Mouse (Mus musculus): ENCODE results near the gene Adgrf1.
"Not testable (repeated sequence)": the region's sequence is repeated elsewhere in the genome, so short reads cannot be mapped to it uniquely, and the experiment has no call there.

The Adgrf1 gene

DNA sequence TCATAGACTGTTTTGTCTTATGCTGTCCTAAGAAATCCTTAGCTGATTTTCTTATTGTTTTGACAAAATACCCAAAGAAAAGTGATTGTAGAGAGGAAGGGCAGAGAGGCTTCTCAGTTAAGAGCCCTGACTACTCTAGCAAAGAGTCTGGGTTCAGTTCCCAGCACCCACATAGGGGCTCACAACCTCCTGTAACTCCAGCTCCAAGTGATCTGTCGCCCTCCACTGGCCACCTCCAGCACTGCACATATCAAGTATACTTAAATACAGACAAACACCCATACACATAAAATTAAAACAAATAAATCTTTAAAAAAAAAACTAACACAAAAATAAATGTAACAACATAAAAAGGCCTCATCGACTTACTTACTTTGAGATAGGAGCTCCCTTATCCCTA lies 3.5 kb upstream of the Adgrf1 start:
- peak; percentile 49 for DNase-seq (ENCODE audit: low spot score)

DNA sequence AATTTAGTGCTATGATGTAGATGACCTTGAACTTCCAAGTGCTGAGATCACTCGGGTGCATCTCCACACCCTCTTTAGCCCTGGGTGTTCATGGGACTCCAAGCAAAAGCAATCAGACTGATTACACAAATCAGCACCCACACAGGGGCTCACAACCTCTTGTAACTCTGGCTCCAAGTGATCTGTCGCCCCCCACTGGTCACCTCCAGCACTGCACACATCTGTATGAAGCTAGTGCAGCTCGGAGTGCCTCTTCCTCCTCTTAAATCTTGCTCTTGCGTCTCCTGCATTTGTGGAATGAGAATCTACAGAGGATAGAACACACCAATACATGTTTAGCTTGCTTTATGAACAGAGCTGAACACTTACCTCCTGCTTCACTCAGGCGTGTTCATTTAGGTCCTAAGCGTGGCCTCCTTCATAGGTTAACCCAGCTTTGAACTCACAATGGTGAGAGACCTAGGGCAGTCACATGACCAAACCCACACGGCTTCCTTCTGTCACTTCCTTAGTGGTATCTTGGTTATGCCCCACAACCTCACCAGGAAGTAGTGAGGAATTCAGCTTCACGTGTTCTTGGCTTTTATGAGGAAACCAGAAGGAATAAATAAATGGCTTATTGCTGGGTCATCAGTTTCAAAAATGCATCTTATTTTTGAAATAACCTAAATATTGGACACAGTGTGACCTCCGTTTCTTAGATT lies 2.9 kb upstream of the Adgrf1 start:
- DNase-seq (ENCODE audit: low spot score): peak; percentile 53

DNA sequence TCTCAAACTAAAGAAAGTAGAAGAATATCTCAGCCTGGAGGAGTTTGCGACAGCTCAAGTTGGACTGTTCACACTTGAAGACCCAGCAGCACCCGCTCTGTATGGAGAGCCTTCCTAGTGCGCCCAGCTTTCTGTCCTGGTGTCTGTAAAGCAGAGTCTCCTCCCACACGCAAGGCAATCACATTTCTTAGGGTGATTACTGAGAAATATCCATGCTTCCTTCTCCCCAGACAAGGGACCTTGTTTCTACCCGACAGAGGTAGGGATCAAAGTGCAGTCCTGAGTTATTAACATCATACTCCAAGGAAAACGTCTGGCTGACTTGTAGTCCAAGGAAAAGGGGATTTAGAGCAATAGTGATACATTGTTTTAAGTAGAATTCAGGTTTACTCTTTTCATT lies 6.1 kb downstream of the Adgrf1 start:
- DNase-seq (ENCODE audit: low spot score): no peak

DNA sequence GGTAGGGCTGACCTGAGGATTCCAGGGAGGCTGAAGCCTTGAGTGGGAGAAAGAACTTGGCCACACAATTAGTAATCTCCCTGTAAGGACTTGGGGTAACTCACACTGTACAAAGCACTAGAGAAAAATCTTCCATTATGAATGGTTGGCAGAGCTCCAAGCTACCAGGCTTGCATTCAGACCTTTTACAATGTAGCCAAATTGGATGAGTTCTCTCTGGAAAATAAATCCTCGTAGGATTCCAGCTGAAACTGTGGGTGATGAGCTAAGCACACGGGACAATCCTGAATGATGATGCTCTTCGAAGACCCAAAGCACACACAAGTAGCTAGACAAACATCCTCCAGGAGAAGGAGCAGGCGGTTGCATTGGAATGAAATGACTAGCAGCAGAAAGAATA lies 7.1 kb downstream of the Adgrf1 start:
- peak; percentile 57 for DNase-seq (ENCODE audit: low spot score)

DNA sequence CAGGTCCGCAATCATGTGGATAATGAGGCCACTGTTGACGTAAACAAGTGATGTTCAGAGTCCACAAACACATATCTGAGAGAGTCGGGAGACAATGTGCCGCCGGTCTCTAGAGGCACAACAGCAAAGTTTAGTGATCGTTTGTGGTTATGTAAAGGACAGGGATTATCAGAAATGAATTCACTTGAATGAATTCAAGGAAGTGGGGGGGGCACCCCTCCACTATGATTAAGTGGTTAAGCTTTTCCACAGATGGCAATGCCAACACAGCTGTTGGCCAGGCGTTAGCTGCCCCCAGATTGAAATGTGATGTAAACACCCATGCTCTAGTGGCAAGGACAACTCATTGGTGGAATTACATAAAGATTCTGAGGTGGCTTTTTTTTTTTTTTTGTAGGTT lies 9.5 kb downstream of the Adgrf1 start:
- no peak for DNase-seq (ENCODE audit: low spot score)

DNA sequence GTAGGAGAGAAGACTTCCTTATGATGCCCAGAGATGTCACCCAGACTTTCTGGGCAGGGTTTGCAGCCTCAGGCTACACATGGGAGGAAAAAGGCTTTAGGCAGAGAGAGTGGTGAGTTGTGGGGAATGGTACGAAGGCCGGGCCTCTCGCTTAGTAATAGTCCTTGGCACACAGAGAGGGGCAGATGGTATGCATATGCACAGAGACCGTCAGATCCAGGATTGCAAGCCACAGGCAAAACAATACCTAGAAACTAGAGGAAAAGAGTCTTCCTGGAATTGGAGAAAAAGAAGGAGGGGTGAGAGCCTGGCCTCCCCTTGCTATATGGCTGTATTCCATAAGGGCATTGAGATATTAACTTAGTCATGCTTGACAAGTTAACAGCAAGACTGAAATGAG lies 12.2 kb downstream of the Adgrf1 start:
- no peak for DNase-seq (ENCODE audit: low spot score)

DNA sequence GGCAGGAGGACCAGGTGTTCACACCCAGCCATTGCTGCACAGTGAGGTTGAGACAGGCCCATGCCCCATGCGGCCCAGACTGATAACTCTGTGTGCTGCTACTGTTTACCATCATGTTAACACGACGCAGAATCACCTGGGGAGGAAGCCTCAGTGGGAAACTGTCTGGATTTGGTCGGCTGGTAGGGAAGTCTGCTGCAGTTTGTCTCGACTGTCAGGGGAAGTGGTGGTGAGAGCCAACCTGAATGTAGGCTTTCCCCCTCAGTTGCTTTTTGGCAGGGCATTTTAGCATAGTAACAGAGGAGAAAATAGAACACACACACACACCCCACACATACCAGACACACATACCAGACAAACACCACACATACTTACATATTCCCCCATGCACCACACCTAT lies 12.7 kb downstream of the Adgrf1 start:
- DNase-seq (ENCODE audit: low spot score): no peak

DNA sequence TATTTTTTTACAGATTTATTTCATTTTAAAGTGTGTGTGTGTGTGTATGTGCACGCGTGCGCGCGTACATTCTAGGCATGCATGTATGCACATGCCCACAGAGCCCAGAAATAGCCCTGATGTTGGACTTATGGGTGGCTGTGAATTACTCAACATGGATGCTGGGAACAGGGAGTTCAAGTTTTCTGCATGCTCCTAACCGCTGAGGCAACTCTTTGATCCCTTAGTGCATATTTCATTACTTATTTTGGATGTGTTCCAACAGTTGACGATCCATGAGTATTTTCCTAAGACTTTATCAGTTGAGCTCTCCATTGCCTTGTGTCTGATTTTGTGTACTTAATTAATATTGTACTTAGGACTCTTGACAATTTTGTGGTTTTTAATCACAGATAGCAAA lies 29.4 kb downstream of the Adgrf1 start:
- DNase-seq (ENCODE audit: low spot score): no peak

DNA sequence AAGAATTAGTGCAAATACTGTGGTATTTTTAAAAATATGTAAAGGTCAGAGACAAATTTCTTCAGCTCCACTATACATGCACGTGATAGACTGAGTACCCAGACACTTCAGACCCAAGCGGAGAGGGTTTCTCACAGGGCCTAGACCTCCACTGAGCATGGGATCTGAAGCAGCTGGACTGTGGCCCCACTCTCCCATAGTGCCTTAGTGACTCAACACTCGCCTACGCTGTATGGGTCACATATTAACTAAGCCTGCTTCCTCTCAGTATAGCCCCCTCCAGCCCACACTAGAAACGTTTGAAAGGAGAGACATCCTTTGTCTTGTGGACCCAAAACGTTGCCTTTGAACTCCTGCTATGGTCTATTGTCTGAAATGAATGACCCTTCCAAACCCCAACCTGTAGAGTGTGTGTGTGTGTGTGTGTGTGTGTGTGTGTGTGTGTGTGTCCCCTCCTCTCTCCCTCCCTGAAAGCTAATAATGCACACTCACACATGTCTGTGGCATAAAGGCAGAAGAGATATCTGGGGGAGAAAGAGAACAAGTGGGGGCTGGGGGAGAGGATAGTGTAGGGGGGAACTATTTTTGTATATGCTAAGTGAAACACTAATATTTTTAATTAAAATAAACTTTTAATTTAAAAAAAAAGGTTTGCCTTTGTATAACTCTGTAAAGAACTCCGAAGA lies 56.0 kb downstream of the Adgrf1 start:
- no peak for DNase-seq (ENCODE audit: low spot score)

DNA sequence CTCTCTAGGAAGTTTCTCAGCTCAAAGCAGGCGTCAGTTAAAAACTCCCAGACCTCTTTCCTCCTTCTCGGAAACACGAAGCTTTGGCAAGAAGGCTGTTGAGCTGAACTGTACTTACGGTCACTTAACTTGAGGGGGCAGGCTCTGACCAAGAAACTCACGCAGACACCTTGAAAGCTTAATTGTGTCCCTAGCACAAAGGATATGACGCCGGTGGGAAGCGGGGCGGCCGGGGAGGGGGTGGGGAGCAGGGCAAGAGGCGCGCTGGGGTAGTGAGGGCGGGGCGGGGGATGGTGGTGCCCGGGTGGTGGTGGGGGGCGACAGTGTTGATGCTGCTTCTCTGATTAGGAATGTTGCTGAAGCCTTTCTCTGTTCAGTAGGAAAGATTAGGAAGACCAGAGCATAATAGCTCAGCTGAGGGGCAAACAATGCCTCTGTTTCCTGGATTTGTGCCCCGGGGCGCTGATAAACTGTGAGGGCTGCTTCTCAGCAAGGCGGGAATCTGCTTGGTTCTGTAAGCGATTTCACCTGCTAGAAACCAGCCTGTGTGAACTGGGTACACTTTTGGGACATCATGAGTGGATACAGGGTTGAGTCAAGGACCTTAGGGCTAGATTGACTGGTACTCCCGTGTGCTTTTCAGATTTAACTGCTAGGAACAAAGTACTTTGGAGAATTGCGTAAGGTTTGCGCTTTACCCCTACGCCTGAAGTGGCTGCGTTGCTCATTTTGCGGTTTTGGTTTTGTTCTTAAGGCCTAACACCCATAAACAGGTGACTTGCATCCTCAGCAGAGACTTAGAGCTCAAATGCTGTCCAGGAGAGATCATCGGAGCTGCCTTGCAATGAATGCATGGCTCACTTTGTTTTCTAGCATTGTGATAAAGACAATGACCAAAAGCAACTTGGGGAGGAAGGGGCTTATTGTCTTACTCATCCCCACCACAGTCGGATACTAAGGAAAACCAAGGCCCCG lies 56.9 kb downstream of the Adgrf1 start:
- DNase-seq (ENCODE audit: low spot score): peak; percentile 64

DNA sequence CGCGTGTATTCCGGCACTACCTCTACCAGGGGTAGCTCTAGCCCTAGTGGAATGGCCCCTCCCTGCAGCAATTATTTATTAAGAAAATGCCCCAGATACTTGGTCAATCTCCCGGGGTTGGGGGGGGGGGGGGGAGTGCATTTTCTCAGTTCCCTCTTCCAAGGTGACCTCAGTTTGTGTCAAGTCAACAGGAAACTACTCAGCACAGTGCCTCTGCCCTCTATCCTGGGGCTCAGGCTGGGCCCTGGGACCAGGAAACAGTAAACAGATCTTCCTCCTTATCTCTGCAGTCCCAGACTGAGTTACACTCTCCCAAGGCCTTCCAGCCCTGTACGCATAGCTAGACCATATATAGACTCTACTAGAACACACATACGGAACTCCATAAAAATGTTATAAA lies 57.7 kb downstream of the Adgrf1 start:
- no peak for DNase-seq (ENCODE audit: low spot score)

DNA sequence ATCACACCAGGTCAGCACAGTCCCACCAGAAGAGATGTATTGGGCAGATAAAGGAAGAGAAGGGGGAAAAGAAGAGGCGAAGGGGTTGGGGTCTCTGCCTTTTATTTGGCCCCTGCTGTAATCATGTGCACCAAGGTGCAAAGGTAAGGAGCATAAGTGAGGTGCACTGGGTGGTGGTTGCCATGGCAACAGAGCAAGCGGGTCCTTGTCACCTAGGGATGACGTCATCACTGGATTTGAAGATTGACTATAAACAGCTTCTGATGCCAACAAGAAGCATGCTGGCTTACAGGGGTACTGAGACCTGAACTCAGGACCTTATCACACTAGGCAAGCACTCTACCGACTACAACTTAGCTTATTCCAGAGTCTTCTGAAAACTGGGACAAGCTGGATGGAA lies 59.1 kb downstream of the Adgrf1 start:
- no peak for DNase-seq (ENCODE audit: low spot score)

DNA sequence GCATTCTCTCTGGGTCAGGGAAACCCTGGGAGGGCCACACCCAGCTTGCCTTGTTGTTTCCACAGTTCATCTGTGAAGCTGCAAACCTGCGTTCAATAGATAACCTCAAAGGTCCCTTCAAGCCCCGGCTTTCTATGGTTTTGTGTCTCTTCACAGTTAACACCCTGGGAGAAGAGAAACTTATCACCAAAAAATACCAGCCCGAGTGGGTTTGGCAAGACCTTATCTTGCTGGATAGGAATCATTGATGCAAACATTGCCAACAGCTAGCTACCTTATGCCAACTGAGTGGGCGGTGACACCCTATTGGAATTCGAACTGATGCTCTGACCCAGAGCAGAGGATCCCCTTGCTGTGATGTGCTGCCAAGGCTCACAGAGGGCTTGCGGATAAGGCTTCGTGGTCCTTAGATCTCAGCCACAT lies 59.6 kb downstream of the Adgrf1 start:
- no peak for DNase-seq (ENCODE audit: low spot score)

DNA sequence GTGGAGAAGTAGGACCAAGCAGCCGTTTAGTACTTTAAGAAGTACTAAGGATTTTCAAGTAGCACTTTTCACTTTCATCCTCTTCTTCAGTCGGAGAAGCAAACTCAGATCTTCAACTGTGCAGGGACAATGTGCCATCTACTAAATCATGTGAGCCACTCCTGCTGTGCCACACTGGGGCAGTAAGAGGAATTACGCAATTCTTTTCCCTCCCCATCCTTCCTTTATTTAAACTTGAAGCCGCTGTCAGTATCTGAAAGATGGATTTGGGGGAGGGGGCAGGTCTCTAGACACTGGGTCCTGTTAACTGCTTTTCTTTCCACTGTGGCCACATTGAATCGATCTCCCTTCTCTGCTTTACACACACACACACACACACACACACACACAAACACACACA lies 62.6 kb downstream of the Adgrf1 start:
- DNase-seq (ENCODE audit: low spot score): no peak

DNA sequence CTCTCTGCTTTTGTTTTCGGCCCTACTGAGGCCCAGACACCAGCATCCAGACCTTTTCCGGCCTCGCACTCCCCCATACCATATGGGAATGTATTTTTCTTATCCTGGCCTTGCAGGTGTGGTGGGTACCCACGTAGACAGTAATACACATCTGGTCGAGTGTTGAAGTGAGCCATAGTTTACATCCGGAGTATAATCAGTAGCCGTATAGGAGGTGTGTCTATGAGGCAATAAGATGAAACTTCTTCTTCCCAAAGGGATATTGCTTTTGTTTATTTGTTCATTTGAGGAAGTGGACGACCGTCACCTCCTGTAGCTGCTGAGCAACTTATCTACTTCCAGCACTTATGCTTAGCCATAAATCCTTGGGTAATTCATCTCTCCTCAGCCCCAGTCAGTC lies 63.9 kb downstream of the Adgrf1 start:
- no peak for DNase-seq (ENCODE audit: low spot score)

DNA sequence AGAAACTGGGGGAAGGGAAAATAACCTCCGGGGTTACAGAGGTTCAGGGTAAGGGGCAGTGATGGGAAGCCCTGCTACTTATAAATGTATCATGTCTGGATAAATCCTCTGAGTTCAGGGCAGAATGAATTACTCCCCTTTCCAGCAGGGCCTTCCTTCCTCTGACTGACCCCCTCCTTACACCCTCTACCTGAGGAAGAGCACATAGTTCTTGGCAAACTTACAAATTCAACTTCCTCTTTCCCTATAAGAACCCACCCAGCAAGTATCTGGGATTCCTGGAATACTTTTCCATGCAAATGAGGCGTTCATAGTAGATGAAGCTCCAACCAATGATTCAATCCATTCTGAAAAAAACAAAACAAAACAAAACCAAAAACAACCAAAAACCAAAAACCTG lies 67.5 kb downstream of the Adgrf1 start:
- no peak for DNase-seq (ENCODE audit: low spot score)

DNA sequence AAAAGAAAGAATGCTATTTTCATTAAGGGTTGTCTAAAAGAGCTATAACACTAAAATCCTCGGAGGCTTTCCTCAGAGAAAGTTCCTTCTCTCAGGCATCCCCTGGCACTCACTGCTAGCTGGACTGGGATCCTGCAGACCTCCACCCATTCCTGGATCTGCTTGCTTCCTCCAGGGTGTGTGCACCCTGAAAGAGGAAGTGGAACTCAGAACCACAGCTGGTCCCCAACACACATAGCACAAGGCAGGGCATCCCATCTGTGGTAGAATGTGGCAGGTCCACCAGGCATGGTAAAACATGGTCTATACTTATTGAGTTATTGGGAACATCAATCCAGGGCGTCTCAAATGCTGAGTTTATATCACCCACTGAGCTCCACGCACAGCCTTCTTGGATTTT lies 68.2 kb downstream of the Adgrf1 start:
- DNase-seq (ENCODE audit: low spot score): no peak

DNA sequence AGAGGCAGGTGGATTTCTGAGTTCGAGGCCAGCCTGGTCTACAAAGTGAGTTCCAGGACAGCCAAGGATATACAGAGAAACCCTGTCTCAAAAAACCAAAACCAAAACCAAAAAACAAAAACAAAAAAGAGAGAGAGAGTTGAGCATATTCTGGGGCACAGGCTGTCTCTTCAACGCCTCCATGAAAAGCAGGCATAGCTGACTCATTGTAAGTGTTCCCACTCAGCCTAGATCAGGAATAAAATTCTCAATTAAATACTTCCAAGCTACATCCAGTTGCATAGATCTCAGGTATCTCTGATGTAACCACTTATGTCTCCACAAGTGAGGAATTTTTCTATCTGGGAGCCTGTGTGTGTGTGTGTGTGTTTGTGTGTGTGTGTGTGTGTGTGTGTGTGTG lies 76.4 kb downstream of the Adgrf1 start:
- not testable (repeated sequence) for DNase-seq (ENCODE audit: low spot score)

DNA sequence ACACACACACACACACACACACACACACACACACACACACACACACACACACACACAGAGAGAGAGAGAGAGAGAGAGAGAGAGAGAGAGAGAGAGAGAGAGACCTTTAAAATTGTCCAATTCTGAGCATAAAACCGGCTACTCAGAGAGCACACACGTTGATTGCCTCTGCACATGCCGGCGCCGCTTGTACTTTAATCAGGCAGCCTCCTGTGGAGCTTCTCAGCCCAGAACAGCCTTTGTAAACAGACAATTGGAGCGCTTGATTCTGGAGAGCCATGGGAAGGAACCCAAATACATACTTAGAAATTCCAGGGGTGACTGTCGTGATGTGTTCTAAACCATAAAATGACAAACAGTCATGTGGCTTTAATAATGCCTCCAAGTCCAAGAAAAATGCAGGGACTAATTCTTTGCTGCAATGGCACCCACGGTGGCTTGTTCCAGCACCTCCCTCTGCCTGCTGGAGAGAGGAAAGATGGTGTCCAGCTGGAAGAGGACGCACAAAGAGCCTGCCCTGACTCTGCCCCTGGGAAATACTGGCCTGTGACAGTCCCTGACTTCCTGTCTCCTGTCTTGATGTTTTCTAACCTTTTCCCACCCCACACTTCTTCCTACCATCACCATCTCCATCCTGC lies 87.9 kb downstream of the Adgrf1 start:
- no peak for DNase-seq (ENCODE audit: low spot score)

DNA sequence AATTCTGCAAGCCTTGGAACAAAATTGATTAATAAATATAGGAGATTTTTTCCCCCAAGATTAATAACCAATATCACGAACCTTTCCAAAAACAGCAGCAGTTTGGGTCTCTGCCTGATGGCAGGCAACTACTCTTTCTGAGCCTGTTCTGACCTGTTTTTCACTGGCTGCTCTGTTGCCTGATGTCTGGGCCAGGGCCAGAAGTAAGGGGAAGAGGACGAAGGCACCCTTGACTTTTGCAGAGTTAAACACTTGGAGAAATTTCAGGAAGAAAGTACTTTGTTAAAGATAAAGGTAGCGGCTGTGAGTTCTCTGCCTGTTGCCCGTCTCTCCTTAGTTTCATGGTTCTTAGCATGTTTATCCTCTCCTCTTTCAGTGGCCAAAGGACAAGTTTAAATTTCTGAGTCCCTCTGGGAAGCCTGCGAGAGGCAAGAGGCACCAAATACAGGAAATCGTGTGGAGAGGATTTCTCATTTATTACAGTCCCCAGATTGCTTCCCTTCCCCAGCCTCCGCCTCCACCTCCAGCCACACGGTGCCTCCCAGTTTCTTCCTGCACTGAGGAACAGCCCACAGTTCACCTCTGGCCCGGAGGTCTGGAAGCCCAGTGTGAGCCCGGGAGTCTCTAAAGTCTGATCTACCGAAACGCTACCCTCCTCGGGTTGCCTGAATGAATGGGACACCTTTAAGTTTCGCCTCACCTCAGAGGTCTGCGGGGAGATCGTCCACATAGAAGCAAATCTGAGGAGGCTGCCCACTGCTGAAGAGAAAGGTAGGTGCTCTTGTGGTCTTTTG lies 89.9 kb downstream of the Adgrf1 start, which contains the start of gene Adgrf5:
Gene Adgrf5 (plus strand): TSS at position 626 of the 794 bp plus-strand sequence.
- DNase-seq (ENCODE audit: low spot score): no peak

DNA sequence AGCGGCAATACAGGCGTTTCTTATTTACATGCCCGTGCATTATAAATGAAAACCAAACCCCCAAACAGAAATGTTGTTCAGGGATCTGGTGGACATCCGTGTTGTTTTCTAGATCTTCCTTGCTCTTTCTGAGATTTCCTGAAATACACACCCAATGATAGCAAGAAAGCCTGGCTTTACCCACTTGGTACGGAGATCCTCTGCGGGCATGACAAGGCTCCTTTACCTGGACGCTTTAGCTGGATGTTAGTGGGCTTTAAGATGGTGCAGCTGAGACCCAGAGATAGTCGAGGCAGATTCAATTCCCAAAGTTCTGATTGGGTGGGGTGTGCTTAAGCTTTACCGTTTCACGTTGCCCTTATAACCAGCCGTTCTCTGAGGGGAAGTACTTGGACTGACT lies 90.9 kb downstream of the Adgrf1 start:
- DNase-seq (ENCODE audit: low spot score): no peak

Measured in testis, postnatal 10 days (tissue).